ENCODE assay signal across 8 mouse cellular contexts in genomic region chr1:58504577-58505254, GRCm38 (mm10). TPM values are rescaled to one million over a fixed set of nuclear protein-coding genes. Genes with fewer than 3 reads are reported as not detected.
A peak's percentile ranks its signal among the peaks of the same experiment; 100 is the strongest.
DNase-seq lines count a peak whose midpoint lies in the region; ATAC-seq lines count a peak whose summit lies in the region.

Gene Orc2 (minus strand): TSS chr1:58505109.

- peak within 1 kb of the TSS; percentile 92 for H3K9ac ChIP-seq in hindbrain, embryonic 11.5 days (ENCODE audit: low read depth, low read length)

- peak; percentile 100 for ATAC-seq in hindbrain, embryonic 11.5 days (ENCODE audit: low FRiP score)

- H3K27ac ChIP-seq in hindbrain, embryonic 11.5 days (ENCODE audit: low read depth, low read length) = peak within 1 kb of the TSS; percentile 76

- no peaks in the 10 kb centered on the region for H3K36me3 ChIP-seq in hindbrain, embryonic 11.5 days (ENCODE audit: control insufficient read depth, insufficient read depth, low read length)

- under 1% methylated on average over 61 of the region's 64 CpGs for WGBS in hindbrain, embryonic 11.5 days

- H3K4me2 ChIP-seq in hindbrain, embryonic 11.5 days (replicated peaks; ENCODE audit: low read depth, low read length) = peak within 1 kb of the TSS; percentile 84

- H3K9me3 ChIP-seq in hindbrain, embryonic 11.5 days (ENCODE audit: control insufficient read depth, low read length) = peaks cover 9% of the 10 kb centered on the region; the same call in 1 of the 2 replicates

- no peaks in the 10 kb centered on the region for H3K27me3 ChIP-seq in hindbrain, embryonic 11.5 days (ENCODE audit: control insufficient read depth, insufficient read depth, low read length)

- H3K4me3 ChIP-seq in hindbrain, embryonic 11.5 days (ENCODE audit: low read depth, low read length) = peak within 1 kb of the TSS; percentile 95

- H3K4me1 ChIP-seq in hindbrain, embryonic 11.5 days (replicated peaks; ENCODE audit: control insufficient read depth, insufficient read depth, low read length) = no peaks in the 10 kb centered on the region

- peak; percentile 96 for DNase-seq in Muller cell, postnatal 12 days (ENCODE audit: inconsistent ontology term)
- peak; percentile 93 for DNase-seq in cerebellum, adult 9-11 months
- peak; percentile 91 to 96 for DNase-seq in frontal cortex, adult 2 months (ENCODE audit: extremely low spot score in 1 of 2, low spot score in 1 of 2)
- DNase-seq in hindbrain, embryonic 11.5 days (ENCODE audit: low spot score) = peak; percentile 93
- peak; percentile 89 to 93 for DNase-seq in layer of hippocampus, postnatal 10 days (ENCODE audit: low spot score in 2 of 2)
- DNase-seq in lung, postnatal 10 days = peak; percentile 94
- DNase-seq in ovary, postnatal 36 days (ENCODE audit: low spot score) = peak; percentile 88
- DNase-seq in thymus, postnatal 25 days = peak; percentile 89

RNA-seq across cellular contexts. Expression of gene Orc2, which starts in this region (rescaled TPM):
- polyA plus RNA-seq in frontal cortex, adult 2 months (2012; rRNA removed) = 21.1 and 25.8 TPM in 2 replicates
- 42.1 and 45.2 TPM in 2 replicates for polyA plus RNA-seq in hindbrain, embryonic 11.5 days (2014; fragmentation: Nextera tagmentation; extraction: Ambion mirVana)
- 10 to 100 TPM; 24.1 to 27.2 TPM for total RNA-seq in layer of hippocampus, postnatal 10 days (2021)

Comparison
In these comparisons a context has a peak if more than half of its experiments do, and no peak if none do; other contexts are left out.
1. Peak in every context shown above with its lines: DNase-seq, ATAC-seq, H3K4me3 ChIP-seq and H3K27ac ChIP-seq.